Mouse (Mus musculus): ENCODE results near the gene Wdr46. TPM values are rescaled to one million over a fixed set of nuclear protein-coding genes. Genes with fewer than 3 reads are reported as not detected.

The Wdr46 gene
- polyA plus RNA-seq, 1 experiment: 6.7 TPM

DNA sequence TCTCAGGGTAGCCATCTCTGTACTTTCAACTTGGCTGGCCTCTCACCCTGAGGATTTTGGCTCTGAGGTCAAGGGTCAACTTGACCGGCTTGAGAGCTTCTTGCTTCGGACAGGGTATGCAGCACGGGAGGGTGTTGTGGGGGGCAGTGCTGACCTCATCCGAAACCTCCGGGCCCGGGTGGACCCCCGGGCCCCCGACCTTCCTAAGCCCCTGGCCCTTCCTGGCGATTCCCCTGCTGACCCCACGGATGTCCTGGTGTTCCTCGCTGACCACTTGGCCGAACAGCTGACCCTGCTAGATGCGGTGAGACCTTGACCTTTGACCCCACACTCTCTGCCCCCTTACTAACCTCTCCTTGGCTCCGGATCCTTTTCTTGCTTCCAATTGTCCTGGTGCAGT is 8.0 kb upstream of the Wdr46 start:
- H3K27me3 ChIP-seq (ENCODE audit: control insufficient read depth): peaks cover 2% of the 10 kb centered on the region; the same call in 1 of the 2 replicates
- no peak for TF ChIP-seq TAL1 (IDR thresholded peaks at IDR 0.05; ENCODE audit: low read length)
- H3K4me1 ChIP-seq (ENCODE audit: control insufficient read depth): peaks cover 76% of the 10 kb centered on the region
- no peak overlapping the region for H3K4me3 ChIP-seq (replicated peaks)
- H3K9me3 ChIP-seq (ENCODE audit: control insufficient read depth, low read length): peaks cover 11% of the 10 kb centered on the region
- peaks cover 47% of the 10 kb centered on the region for H3K36me3 ChIP-seq (ENCODE audit: control insufficient read depth)

DNA sequence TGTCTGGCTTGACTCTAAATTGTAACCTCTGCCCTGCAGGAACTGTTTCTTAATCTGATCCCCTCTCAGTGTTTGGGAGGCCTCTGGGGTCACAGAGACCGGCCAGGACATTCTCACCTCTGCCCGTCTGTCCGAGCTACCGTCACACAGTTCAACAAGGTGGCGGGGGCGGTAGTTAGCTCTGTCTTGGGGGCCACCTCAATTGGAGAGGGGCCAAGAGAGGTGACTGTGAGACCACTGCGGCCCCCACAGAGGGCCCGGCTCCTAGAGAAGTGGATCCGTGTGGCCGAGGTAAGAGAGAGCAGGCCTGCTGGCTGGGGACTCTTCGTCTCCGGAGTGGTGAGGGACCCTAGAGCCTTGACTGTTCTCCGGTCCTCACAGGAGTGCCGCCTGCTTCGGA is 7.5 kb upstream of the Wdr46 start:
- Histone ChIP-seq H3K27me3 (ENCODE audit: control insufficient read depth) (peaks cover 2% of the 10 kb centered on the region; the same call in 1 of the 2 replicates), H3K4me1 (ENCODE audit: control insufficient read depth) (peaks cover 71% of the 10 kb centered on the region), H3K9me3 (ENCODE audit: control insufficient read depth, low read length) (peaks cover 11% of the 10 kb centered on the region), H3K36me3 (ENCODE audit: control insufficient read depth) (peaks cover 45% of the 10 kb centered on the region), H3K4me3 (replicated peaks) (no peak overlapping the region)
- TF ChIP-seq GATA1 (IDR thresholded peaks at IDR 0.05; ENCODE audit: low read length): no peak
- no peak for TF ChIP-seq TAL1 (IDR thresholded peaks at IDR 0.05; ENCODE audit: low read length)

GRCm38 (mm10) chr17:33935422-33936055 is 4.9 kb upstream of the Wdr46 start:
- Histone ChIP-seq H3K4me1 (ENCODE audit: control insufficient read depth) (peaks cover 64% of the 10 kb centered on the region), H3K27me3 (ENCODE audit: control insufficient read depth) (peaks cover 1% of the 10 kb centered on the region; the same call in 1 of the 2 replicates), H3K9me3 (ENCODE audit: control insufficient read depth, low read length) (peaks cover 11% of the 10 kb centered on the region), H3K36me3 (ENCODE audit: control insufficient read depth) (peaks cover 57% of the 10 kb centered on the region), H3K4me3 (replicated peaks) (no peak overlapping the region)
- no peak for TF ChIP-seq TAL1 (IDR thresholded peaks at IDR 0.05; ENCODE audit: low read length)
- no peak for TF ChIP-seq GATA1 (IDR thresholded peaks at IDR 0.05; ENCODE audit: low read length)

- Histone ChIP-seq H3K4me1 (ENCODE audit: control insufficient read depth) (peaks cover 66% of the 10 kb centered on the region), H3K4me3 (replicated peaks) (no peak overlapping the region), H3K27me3 (ENCODE audit: control insufficient read depth) (no peaks in the 10 kb centered on the region), H3K36me3 (ENCODE audit: control insufficient read depth) (peaks cover 57% of the 10 kb centered on the region), H3K9me3 (ENCODE audit: control insufficient read depth, low read length) (peaks cover 11% of the 10 kb centered on the region)
- TF ChIP-seq TAL1 (IDR thresholded peaks at IDR 0.05; ENCODE audit: low read length) (no peak), GATA1 (IDR thresholded peaks at IDR 0.05; ENCODE audit: low read length) (no peak)
Measured at GRCm38 (mm10) chr17:33936993-33937392, 3.5 kb upstream of the Wdr46 start.

DNA sequence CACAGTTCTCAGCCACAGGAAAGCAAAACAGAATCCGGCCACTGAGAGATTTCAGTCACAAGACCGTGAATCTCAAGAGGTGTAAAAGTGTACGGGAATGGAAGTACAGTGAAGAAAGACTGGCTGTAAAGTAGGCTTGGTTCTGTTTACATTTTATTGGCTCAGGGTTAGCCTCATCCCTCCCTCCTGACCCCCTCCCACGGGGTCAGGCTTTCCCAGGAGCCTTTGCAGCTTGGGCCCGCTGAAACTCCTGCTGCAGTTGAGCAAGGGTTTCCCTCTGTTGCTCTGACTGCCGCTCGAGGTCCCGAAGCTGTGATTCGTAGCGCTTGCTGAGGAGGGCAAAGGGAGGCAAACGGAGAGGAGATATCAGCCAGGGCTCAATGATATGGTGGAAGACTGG is 1.7 kb upstream of the Wdr46 start:
- Histone ChIP-seq H3K9me3 (ENCODE audit: control insufficient read depth, low read length) (no peaks in the 10 kb centered on the region), H3K4me3 (replicated peaks) (peak overlapping the region; percentile 96), H3K27me3 (ENCODE audit: control insufficient read depth) (no peaks in the 10 kb centered on the region), H3K36me3 (ENCODE audit: control insufficient read depth) (peaks cover 52% of the 10 kb centered on the region), H3K4me1 (ENCODE audit: control insufficient read depth) (peaks cover 62% of the 10 kb centered on the region)
- TF ChIP-seq GATA1 (IDR thresholded peaks at IDR 0.05; ENCODE audit: low read length): no peak
- TF ChIP-seq TAL1 (IDR thresholded peaks at IDR 0.05; ENCODE audit: low read length): no peak

DNA sequence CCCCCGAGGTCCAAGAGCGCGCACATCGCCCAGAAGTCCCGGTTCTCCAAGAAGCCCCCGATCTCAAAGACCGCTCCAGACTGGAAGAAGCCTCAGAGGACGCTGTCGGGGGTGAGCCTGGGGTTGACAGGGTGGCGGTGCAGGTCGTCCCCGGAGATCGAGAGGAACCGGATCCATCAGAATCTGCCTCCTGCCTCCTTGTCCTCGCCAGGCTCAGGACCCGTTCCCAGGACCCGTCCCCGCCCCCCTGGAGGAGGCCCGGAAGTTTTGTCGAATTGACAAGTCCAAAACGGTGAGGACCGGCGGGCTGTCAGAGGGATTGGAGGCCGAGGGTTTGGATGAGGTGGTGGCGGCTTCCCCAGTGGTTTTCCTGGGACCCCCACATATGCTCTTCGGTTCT is 521 bp downstream of the Wdr46 start:
- peaks cover 57% of the 10 kb centered on the region for H3K36me3 ChIP-seq (ENCODE audit: control insufficient read depth)
- H3K27me3 ChIP-seq (ENCODE audit: control insufficient read depth): no peaks in the 10 kb centered on the region
- TF ChIP-seq TAL1 (IDR thresholded peaks at IDR 0.05; ENCODE audit: low read length) (no peak), GATA1 (IDR thresholded peaks at IDR 0.05; ENCODE audit: low read length) (no peak)
- H3K9me3 ChIP-seq (ENCODE audit: control insufficient read depth, low read length): no peaks in the 10 kb centered on the region
- peak overlapping the region; percentile 96 for H3K4me3 ChIP-seq (replicated peaks)
- peaks cover 46% of the 10 kb centered on the region for H3K4me1 ChIP-seq (ENCODE audit: control insufficient read depth)

DNA sequence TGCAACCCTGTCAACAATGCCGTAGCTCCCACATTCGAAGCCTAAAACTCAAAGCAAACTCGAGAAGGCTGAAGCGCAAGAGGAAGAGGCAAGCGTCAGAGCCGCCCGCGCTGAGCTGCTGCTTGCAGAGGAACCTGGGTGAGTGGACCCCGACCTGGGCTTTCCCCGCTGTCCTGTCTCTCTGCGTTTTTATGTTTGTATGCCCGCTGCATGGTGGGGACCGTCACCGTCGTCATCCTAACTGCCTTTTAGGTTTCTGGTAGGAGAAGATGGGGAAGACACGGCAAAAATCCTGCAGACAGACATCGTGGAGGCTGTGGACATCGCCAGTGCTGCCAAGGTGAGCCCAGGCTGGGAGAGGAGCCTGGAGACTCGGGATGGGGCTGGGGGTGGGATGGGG is 921 bp downstream of the Wdr46 start:
- Histone ChIP-seq H3K4me1 (ENCODE audit: control insufficient read depth) (peaks cover 44% of the 10 kb centered on the region), H3K27me3 (ENCODE audit: control insufficient read depth) (no peaks in the 10 kb centered on the region), H3K4me3 (replicated peaks) (peak overlapping the region; percentile 96), H3K9me3 (ENCODE audit: control insufficient read depth, low read length) (no peaks in the 10 kb centered on the region), H3K36me3 (ENCODE audit: control insufficient read depth) (peaks cover 61% of the 10 kb centered on the region)
- TF ChIP-seq GATA1 (IDR thresholded peaks at IDR 0.05; ENCODE audit: low read length): no peak
- TF ChIP-seq TAL1 (IDR thresholded peaks at IDR 0.05; ENCODE audit: low read length): no peak

GRCm38 (mm10) chr17:33943454-33943853 is 3.0 kb downstream of the Wdr46 start:
- Histone ChIP-seq H3K4me3 (replicated peaks) (no peak overlapping the region), H3K9me3 (ENCODE audit: control insufficient read depth, low read length) (no peaks in the 10 kb centered on the region), H3K4me1 (ENCODE audit: control insufficient read depth) (peaks cover 38% of the 10 kb centered on the region), H3K36me3 (ENCODE audit: control insufficient read depth) (peaks cover 61% of the 10 kb centered on the region), H3K27me3 (ENCODE audit: control insufficient read depth) (no peaks in the 10 kb centered on the region)
- no peak for TF ChIP-seq TAL1 (IDR thresholded peaks at IDR 0.05; ENCODE audit: low read length)
- TF ChIP-seq GATA1 (IDR thresholded peaks at IDR 0.05; ENCODE audit: low read length): no peak

DNA sequence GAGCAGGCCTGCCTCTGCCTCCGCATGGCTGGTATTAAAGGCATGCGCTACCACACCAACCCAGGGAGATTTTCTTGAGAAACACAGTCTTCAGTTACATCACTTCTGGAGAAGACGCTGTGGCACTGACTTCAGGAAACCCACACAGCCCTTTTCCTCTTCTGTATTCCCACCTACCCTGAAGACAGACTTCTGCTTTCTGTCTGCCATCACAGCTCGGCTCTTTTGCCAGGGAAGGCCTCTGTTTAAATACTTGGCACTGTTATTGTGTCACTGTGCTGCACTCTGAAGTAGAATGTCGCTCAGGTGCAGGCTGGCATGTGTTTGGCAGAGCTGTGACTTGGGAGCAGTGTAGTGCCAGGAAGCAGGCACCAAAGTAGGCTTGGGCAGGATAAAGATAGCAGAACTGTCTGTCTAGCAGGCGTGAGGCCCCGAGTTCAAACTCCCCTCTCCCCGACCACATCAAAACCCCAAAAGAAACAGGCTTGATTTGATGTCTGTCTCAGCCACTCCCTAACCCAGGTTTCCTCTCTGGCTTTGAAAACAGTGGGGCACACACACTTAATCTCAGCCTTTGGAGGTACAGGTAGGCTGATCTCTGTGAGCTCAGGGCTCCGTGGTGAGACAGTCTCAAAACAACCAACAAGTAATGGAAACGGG is 7.1 kb downstream of the Wdr46 start:
- Histone ChIP-seq H3K27me3 (ENCODE audit: control insufficient read depth) (no peaks in the 10 kb centered on the region), H3K36me3 (ENCODE audit: control insufficient read depth) (peaks cover 88% of the 10 kb centered on the region), H3K4me1 (ENCODE audit: control insufficient read depth) (peaks cover 46% of the 10 kb centered on the region), H3K4me3 (replicated peaks) (no peak overlapping the region), H3K9me3 (ENCODE audit: control insufficient read depth, low read length) (no peaks in the 10 kb centered on the region)
- TF ChIP-seq GATA1 (IDR thresholded peaks at IDR 0.05; ENCODE audit: low read length) (no peak), TAL1 (IDR thresholded peaks at IDR 0.05; ENCODE audit: low read length) (no peak)
